Mouse (Mus musculus): ENCODE measurements at regions not wholly inside any gene's neighbourhood (a gene's known extent, or its start where the extent isn't known, plus 50 kb on each side); places are given as distances from the start of the nearest gene placed in this dataset.
A peak's percentile ranks its signal among the peaks of the same experiment; 100 is the strongest.

DNA sequence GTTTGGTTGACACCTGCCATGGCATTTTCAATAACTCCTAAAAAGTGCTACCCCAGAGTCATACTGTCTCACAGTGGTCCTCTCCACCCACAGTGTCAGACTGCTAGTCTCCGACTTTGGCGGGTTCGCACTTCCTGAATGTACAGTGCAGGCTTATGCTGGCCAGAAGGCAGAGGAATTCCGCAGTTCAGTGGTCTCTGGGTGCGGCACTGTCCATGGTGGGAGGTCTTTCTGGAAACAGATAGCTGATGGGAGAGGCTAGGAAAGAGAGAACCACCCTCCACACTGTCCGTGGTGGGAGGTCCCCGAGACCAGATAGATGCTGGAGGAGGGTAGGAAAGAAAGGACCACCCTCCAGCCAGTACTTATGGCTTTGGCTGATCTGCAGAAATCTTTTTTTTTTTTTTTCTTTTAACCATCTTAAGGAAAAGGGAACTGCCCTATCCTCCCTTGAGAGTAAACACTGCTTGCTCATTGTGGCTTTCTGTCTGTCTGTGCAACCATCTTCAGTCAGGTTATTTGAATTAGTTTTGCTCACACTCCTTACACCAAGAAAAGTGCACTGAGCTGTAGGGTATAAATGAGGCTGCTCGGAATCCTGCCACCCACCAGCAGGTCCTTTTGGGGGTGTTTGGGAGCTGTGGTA is 227.2 kb downstream of the Kcnrg start:
- peak in 1 of 2 experiments; percentile 7 for DNase-seq

DNA sequence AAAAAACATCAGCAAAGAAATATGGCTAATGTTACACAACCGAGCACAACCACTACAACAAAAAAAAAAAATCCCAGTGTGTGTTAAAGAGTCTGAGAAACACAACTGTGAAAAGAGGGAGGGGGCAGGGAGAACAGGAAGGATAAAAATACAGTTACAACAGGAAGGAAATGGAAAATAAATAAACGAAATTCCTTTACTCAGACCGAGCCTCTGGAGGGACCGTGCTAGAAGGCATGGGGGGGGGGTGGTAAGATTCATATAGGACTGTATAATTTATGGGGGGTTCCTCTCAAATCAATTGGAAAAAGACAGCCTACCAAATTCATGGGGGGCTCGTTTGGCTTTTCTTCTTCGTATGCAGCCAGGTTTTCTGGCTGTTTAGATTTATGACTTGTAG is 228.5 kb downstream of the Kcnrg start:
- DNase-seq: no peak

DNA sequence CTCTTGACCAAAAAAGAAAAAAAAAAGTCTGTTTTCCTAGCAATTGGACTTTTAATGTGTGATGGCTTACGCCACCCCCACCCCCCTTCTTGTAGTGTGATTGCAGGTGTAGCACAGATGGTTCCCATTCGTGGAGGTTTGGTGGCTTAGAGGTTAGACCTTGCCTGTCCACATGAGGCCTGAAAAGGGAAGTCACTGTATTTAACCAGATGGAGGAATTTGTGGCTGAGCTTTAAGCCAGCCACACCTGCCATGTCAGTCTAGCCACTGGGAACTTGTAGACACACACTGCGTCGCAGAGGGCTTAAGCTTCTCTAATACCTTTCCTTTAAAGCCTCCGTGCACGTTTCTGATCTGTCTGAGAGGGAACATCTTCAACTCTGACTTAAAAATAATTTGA is 229.0 kb downstream of the Kcnrg start:
- peak in 1 of 2 experiments; percentile 14 for DNase-seq

DNA sequence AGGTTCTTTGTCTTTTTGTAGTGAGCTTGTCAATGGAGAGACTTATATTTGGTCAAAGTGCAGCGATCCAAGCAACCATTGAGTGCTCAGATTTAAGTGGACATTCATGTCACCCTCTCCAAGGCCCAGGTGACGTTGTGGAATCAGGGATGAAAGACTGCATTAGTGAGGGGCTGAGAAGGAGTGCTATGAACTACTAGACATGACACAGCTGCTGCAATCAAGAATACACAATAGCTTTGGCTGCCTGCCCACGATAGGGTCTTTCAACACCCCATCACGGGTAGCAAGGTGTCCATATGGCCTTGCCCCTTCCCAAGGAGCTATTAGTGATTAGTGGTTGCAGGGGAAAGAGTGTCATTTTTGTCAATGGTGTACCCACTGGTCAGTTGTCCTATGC is 229.7 kb downstream of the Kcnrg start:
- no peak for DNase-seq

DNA sequence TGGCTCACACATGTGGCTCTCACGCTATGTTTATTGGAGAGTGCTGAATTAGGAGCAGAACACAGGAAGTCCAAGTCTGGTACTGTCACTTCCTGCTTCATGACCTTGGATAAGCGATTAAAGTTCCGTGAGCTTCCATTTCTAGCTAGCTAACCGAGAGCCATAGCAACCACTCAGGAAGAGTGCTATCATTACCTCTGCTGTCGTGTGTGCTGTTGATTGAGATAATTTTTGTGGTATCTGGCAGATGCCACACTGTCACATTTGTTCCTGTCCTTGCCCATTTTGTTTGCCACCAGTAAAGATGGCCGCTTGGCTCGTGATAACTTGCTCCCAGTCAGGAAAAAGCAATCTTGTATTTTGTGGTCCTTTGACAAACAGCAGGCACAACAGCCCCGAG is 230.6 kb downstream of the Kcnrg start:
- DNase-seq: no peak

DNA sequence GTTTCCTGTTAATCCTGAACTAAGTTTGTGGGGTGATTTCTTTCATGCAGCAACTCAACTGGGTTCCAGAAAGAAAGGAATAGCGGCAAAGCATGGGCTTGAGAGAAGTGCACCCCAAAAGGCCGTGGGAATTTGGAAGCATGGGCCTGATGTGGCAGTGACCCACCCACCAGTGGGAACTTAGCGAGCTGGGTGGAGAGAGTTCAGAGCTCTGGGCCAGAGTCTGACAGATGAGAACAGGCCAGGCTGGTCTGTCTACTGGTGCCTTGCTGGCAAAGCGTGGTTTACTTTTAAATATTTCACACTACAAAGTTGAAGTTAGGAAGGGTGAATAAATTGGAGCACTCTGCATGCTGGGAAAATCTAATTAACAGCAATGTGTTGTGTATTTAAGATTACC is 235.2 kb downstream of the Kcnrg start:
- no peak for DNase-seq

DNA sequence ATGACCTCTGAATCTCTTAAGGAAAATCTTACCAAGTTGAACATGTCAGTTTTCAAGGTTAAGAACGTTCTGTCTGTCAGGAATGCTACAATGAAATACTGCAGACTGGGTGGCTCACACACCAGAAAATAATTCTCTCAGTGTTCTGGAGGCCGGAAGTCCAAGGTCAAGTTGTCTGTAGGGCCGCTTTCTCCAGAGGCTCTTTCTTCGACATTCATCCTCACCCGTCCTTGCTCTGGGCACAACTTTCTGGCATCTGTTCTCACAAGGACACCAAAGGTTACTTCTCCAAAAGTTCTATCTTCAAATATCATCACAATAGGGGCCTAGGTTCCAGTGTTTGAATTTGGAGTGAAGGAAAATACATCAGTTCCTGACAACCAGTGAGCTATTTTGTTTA is 239.2 kb downstream of the Kcnrg start:
- DNase-seq: no peak

DNA sequence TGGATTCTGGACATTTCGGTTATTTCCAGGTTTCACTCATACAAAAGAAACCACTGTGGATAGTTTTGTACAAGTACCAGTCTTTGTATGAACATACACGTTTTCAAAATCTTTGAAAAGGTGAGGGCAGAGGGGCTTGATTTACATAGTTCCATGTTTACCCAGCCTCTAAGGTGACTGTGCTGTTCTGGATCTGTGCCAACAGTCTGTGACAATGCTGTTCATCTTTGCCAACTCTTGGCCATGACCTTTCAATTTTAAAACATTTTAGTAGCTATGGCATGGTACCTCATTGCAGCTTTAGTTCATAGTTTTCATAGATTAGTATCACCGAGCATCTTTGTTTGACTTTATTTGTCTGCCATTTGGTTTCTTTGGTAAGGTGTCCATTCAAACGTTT is 243.0 kb downstream of the Kcnrg start:
- no peak for DNase-seq

DNA sequence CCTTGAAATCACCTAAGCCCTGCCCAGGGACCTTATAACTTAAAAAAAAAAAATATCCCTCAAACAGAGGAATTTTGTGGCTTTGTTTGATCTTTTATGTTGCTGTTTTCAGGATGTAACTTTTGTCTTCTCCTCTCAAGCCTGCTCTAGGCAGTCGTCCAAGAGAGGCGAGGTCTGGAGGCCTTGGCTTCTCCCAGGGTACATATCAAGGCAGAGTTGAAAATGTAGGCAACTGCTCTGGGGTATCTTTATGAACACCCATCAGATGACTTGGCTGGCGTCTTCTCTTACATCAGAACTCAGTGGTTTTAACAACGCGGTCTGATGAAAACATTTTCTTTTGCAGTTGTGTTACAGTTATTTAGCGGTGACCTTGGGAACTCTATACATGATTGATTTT is 250.4 kb downstream of the Kcnrg start:
- no peak for DNase-seq

DNA sequence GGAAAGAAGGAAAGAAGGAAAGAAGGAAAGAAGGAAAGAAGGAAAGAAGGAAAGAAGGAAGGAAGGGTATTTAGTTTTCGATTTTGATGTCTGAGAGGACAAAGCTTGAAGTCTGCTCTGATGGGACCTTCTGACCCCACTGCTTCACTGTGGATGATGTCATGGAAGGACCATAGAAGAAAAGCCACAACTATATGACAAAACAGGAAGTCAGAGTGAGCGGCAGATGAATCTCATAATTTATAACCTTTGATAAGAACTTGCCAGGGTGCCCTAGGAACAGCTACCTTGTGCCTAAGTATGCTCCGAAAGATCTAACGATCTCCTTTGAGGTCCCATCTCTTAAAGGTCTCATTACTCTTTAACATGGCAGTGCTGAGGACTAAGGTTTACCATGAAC is 253.4 kb downstream of the Kcnrg start:
- DNase-seq: no peak

DNA sequence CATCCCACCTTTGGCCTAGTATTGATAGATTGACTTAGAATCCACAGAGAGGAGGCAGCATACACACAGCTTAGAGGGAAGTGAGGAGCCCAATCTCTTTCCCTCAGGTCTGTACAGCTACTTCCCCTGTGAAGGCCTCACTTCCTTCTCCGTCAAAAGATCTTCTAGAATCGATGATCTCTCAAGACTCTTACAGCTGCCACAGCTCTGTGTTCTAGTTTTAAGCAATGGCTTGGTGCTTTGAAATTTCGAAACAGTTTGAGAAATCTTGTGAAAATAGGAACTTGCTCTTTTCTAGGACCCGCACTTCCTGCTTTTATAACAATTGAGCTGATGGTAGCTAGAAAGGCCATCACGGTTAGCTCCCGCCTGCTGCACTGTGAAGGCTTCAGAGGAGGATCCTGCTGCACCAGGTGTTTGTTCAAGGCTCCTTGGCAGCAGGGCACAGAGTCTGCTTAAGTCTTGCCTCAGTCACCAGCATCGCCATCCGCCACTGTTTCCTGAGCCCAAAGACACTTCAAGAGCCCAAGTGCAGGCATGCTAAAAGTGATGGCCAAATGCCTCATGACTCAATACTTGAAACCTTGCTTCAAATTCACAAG is 254.2 kb downstream of the Kcnrg start:
- DNase-seq: peak; percentile 19 to 29

DNA sequence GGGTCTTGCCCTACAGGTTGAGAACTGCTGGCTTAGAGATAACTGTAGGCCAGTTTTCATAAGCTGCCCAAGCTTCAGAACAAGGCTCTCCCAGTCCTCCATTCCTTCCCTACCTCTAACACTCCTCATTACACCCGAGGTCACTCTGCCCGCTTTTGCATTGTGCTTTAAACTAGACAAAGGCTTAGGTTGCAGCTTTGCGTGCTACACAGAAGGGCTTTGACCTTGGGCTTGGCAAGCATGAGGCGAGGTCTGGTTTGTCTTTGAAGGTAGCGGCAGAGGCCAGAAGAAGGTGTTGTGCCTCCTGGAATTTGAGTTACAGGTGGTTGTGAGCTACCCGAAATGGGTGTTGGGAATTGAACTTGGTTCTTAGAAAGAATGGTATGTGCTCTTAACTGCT is 255.7 kb downstream of the Kcnrg start:
- no peak for DNase-seq

DNA sequence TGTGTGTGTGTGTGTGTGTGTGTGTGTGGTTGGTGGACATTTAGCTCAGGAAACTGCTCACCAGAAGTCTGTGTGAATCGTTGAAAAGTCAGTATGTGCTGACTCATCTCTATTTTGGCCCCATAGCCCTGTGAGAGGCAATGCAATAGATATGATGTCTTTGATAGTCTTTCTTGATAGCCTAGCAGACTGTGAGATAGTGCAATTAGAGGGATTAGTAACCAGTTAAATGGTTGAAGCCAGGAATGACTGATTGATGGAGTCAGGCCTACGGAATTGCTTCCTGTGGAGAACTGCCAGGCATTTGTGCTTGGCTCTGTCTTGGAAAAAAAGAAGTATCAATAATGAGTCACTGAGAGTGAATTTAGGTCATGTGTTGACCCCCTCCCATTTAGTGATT is 256.2 kb downstream of the Kcnrg start:
- DNase-seq: no peak

DNA sequence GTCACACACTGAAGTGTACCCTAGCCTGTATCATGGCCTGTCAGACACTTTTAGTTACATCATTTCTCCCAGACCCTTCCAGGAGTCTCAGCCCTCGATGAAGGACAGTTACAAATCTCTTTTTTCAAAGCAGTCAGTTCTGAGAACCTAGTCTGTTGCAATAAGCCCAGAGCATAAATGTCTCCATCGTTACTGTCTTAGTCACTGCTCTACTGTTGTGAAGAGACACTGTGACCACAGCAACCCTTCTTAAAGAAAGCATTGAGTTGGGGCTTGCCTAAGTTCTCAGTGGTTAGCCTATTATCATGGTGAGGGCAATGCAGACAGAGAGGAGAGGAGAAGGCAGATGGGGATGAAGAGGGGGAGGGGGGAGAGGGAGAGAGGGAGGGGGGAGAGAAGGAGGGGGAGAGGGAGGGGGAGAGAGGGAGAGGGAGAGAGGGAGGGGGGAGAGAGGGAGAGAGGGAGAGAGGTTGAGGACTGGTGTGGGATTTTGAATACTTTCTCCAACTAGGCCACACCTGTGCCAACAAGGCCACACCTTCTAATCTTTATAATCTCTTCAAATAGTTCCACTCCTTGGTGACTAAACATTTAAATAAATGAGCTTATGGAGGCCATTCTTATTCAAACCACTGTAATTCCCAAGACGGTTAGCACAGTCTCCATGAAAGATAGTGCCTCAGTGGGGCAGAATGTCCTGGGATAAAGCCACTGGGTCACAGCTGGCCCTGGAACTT is 259.4 kb downstream of the Kcnrg start:
- DNase-seq: no peak

DNA sequence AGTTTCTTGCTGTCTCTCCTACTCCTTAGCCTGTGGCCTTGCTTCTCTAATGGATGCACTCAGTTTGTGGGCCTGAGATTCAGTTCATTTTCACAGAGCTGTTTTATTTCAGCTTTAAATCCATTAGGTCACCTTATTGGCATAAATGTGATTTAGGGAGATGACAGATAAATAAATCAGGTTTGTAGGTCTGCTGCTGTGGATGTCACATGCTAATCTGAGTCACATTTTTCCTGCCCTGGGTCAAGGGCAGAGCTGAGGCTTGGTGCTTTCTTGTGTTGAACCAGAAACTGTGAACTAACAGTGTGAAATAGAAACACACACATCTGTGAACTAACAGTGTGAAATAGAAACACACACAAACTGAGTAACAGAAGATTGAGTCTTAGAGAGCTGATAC is 266.9 kb downstream of the Kcnrg start:
- DNase-seq: no peak

DNA sequence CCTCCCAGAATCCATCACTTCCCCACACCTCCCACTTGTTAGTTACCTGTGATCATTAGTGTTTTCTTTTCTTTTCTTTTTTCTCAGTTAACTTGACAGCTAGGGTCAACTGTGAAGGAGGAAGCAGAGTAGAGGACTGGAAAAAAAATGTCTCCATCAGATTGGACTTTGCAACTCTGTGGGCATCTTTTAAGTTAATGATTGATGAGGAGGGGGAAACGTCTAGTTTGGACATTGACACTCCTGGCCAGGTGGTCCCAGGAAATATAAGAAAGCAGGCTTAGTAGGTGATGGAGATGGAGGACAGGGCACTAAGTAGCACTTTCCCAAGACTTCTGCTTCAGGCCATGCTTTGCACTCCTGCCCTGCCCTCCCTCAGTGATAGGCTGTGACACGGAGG is 272.2 kb downstream of the Kcnrg start:
- DNase-seq: no peak

DNA sequence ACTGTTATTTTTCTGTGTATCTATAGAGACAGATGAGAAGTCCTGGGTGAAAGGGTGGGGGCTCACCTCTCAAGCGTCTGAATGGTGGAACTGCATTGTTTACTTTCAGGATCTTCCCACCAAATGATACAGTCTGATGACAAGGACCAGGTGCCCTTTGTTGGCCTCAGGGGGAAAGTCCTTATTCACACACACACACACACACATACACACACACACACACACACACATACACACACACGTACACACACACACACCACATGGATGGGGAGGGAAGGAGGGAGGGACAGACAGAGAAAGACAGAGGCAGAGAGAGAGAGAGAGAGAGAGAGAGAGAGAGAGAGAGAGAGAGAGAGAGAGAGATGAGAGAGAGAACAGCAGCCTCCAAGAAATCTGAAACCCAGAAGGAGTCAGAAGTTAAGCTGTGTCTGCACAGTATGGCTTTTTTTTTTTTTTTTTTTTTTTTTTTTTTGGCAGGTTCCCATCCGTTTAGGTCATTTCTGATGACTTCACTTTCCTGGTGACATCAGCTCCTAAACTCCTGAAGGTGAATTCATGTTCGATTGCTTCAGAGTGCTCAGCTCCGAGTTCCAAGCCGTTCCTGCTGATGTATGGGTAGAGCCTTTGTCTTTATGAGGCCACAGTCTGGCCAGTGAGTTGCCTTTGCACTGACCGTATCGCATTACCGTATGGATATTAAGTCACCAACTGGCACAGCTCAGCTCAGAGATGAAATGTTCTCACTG is 273.4 kb downstream of the Kcnrg start:
- no peak for DNase-seq

DNA sequence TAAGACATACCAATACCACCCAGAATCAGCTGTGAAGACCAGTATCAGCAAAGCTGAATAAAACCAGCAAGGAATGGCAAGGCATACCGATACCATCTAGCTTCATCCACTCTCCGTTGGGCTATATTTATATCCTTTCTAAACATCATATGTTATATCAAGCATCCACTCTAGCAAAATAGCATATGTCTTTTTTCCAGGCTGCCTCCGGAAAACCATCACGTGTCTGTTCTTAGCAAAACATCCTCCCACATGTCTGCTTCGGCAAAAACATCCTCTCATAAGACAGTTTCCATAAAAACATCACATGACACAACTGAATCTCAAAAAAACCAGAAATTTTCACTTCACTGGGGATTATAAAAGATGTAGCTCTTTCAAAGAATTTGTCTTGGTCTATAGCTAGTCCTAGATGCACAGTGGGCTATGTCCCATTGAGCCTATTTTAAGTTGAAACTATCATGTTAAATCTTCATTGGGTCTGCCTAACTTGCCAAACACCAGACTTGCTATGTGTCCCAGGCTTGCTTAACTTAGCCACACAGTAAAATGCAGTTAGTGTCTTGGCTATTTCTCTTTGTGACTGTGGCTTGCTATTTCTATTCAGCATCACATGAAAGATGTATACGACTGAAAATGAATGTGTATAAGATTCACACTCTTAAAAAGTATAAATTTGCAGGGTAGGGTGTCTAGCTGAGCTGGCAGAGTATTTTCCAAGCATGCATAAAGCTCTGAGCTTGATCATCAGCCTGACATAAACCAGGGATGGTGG is 278.2 kb downstream of the Kcnrg start:
- DNase-seq: no peak

DNA sequence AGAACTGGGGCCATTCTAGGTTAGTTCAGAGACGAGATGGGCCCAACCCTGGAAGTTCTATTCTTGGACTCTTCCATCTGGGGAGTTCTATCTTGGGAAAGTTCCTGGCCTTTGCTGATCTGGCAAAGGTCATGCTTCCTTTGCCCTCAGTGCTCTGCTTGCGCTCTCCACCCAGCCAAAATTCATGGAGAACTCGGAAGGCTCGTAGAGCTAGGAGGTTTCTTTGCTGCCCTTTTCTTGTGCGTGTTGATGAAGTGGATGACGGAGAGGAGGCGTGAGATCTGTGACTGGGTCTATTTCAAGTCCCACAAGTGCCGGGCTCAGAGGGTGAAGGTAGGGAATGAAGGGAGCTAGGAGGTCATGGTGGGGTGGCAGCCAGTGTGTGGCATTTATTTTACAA is 282.4 kb downstream of the Kcnrg start:
- no peak for DNase-seq

DNA sequence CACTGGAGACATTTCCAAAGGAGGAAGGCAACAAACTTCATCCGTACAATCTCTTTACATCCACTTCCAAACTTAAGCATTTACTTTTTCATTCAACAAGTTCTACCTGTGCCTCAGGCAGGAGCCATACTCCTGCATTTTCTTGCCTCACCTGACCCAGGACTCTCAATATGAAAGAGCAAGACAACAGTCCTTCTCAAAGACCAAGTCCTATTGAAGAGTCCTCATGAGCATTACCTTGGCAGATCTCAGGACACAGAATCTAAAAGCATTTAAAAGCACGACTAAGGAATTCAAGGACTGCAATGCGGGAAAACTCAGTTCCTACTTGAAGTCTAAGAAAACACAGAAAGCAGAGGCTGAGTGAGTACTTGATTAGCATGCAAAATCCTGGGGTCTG is 286.5 kb downstream of the Kcnrg start:
- no peak for DNase-seq

DNA sequence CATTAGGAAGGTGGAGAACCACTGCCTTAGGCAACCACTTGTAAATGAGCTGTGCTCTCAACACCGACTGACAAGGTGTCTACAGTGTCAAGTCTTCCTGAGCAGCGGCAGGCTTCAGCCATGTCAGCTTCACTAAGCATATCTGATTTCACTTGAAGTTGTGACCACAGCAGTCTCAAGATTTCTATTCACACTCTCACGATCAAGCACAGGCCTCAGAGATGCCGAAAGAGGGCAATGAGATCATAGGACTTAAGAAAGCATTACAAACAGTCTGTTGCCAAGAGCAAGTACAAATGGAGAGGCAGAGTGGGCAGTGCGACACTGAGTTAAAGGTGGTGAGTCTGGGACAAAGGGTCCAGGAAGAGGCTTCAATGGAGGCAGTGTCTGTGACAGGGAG is 289.6 kb downstream of the Kcnrg start:
- DNase-seq: no peak

DNA sequence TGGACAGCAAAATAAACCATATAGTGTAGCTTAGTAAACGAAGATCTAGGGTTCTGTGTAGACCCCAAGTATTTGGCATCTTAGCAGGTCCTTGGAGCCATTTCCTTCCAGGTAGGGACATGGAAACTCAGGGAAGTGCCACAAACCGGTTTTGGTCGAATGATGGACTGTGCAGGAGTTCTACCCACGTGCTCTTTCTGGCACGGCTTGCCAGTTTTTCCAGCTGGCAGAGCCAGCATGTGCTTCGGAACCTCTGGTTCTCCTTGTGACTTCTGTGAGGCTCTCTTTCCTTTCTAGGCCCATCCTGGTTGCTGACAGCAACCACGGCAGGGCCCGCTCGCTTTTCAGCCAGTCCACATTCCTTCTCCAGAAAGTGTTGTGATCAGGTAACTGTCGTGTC is 291.4 kb downstream of the Kcnrg start:
- DNase-seq: no peak
